Mouse (Mus musculus): Measurements from ENCODE around the gene Cd5l. TPM values are rescaled to one million over a fixed set of nuclear protein-coding genes. Genes with fewer than 3 reads are reported as not detected.
"Not testable (repeated sequence)": the region's sequence is repeated elsewhere in the genome, so short reads cannot be mapped to it uniquely, and the experiment has no call there.

Cd5l gene
- total RNA-seq (2021) (1 to 10 TPM in 1 of 2 experiments, under 1 TPM in 1; 0.18 to 1.3 TPM), polyA plus RNA-seq (2012; rRNA removed) (0.44 and 0.59 TPM in 2 replicates)
- long read RNA-seq, partial matches to known transcripts, result 0 of 1 reads
- long read RNA-seq, other reads (novel, unspliced or antisense), result 0 of 1 reads

DNA sequence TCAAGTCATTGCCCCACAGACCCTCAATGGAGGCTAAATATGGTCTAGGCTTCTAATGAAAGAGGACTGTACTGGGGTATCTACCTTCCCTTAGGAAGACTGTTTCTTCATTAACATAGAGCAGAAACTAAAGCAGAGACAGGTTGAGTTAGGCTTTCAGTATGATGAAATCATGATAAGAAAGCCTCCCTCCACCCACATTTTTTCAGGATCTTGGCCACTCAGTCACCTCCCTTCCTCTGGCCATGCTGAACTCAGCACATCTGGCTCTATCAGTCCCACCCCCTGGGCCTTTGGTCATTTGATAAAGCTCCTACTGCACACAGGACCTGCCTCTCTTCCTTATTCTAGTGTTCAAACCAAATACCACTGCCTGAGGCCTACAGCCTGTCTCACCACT, at the start of gene Cd5l:
Cd5l (plus strand) TSS at position 301 of the 400 bp plus-strand sequence.
- TF ChIP-seq POLR2A (IDR thresholded peaks at IDR 0.05; ENCODE audit: insufficient read depth, low read depth, low read length) (no peak), EP300 (IDR thresholded peaks at IDR 0.05; ENCODE audit: insufficient read depth, low read depth, low read length) (no peak), CTCF (IDR thresholded peaks at IDR 0.05) (no peak)
- no peak within 1 kb of the TSS for H3K27ac ChIP-seq
- DNase-seq, result no peak
- no peaks in the 10 kb centered on the region for H3K4me1 ChIP-seq (ENCODE audit: control insufficient read depth, insufficient read depth, low read length)
- H3K79me2 ChIP-seq (replicated peaks; ENCODE audit: control insufficient read depth, insufficient read depth, low read length), result no peaks in the 10 kb centered on the region
- intact Hi-C loops (cut with DNase I), result no loop called here
- H3K36me3 ChIP-seq (ENCODE audit: control insufficient read depth, insufficient read depth, low read length), result no peaks in the 10 kb centered on the region
- no peaks in the 10 kb centered on the region for H3K27me3 ChIP-seq (ENCODE audit: control insufficient read depth, insufficient read depth, low read length)
- no peak within 1 kb of the TSS for H3K9ac ChIP-seq (ENCODE audit: low read depth, low read length)
- no peak within 1 kb of the TSS for H3K4me3 ChIP-seq

- intact Hi-C loops (cut with DNase I), result loop anchor here (5.0 kb wide), 3 partner anchors 68 to 278 kb away; no protein-coding TSS in a partner anchor
- DNase-seq, result no peak
- Histone ChIP-seq H3K4me3 (no peak overlapping the region), H3K27me3 (ENCODE audit: control insufficient read depth, insufficient read depth, low read length) (no peaks in the 10 kb centered on the region), H3K9ac (ENCODE audit: low read depth, low read length) (no peak overlapping the region), H3K36me3 (ENCODE audit: control insufficient read depth, insufficient read depth, low read length) (no peaks in the 10 kb centered on the region), H3K4me1 (ENCODE audit: control insufficient read depth, insufficient read depth, low read length) (no peaks in the 10 kb centered on the region), H3K27ac (no peak overlapping the region), H3K79me2 (replicated peaks; ENCODE audit: control insufficient read depth, insufficient read depth, low read length) (no peaks in the 10 kb centered on the region)
- WGBS, result 55% methylated on average over 2 of the region's 2 CpGs
- no peak for TF ChIP-seq POLR2A (IDR thresholded peaks at IDR 0.05; ENCODE audit: insufficient read depth, low read depth, low read length)
- TF ChIP-seq CTCF (IDR thresholded peaks at IDR 0.05), result peak; percentile 50
Observed at GRCm38 (mm10) chr3:87309922-87310321, 47.8 kb upstream of the Cd5l start.

- no peaks in the 10 kb centered on the region for H3K36me3 ChIP-seq (ENCODE audit: control insufficient read depth, insufficient read depth, low read length)
- no peaks in the 10 kb centered on the region for H3K4me1 ChIP-seq (ENCODE audit: control insufficient read depth, insufficient read depth, low read length)
- H3K79me2 ChIP-seq (replicated peaks; ENCODE audit: control insufficient read depth, insufficient read depth, low read length), result no peaks in the 10 kb centered on the region
- 50% methylated on average over 4 of the region's 4 CpGs for WGBS
- no peak overlapping the region for H3K9ac ChIP-seq (ENCODE audit: low read depth, low read length)
- H3K27ac ChIP-seq, result no peak overlapping the region
- TF ChIP-seq CTCF (IDR thresholded peaks at IDR 0.05) (no peak), EP300 (IDR thresholded peaks at IDR 0.05; ENCODE audit: insufficient read depth, low read depth, low read length) (no peak), POLR2A (IDR thresholded peaks at IDR 0.05; ENCODE audit: insufficient read depth, low read depth, low read length) (no peak)
- H3K4me3 ChIP-seq, result no peak overlapping the region
- H3K27me3 ChIP-seq (ENCODE audit: control insufficient read depth, insufficient read depth, low read length), result no peaks in the 10 kb centered on the region
- intact Hi-C loops (cut with DNase I), result loop anchor here (5.0 kb wide), 1 partner anchor 240 kb away; no protein-coding TSS in a partner anchor
- no peak for DNase-seq
Observed at GRCm38 (mm10) chr3:87322557-87322956, 35.1 kb upstream of the Cd5l start.

DNA sequence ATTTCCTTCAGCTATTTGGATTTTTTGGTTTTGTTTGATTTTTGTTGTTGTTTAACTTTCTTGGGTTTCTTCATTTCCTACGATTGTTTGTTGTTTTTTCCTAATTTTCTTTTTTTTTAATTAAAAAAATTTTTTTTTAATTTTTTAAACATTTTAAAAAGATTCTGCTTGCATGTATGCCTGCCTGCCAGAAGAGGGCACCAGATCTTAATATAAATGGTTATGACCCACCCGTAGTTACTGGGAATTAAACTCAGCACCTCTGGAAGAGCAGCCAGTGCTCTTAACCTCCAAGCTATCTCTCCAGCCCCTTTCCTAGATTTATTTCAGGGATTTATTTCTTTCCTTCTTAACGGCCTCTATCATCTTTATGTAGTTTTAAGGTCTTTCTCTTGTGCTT, 33.9 kb upstream of the Cd5l start:
- Histone ChIP-seq H3K9ac (ENCODE audit: low read depth, low read length) (no peak overlapping the region), H3K4me3 (no peak overlapping the region), H3K79me2 (replicated peaks; ENCODE audit: control insufficient read depth, insufficient read depth, low read length) (no peaks in the 10 kb centered on the region), H3K27ac (no peak overlapping the region), H3K36me3 (ENCODE audit: control insufficient read depth, insufficient read depth, low read length) (no peaks in the 10 kb centered on the region), H3K4me1 (ENCODE audit: control insufficient read depth, insufficient read depth, low read length) (no peaks in the 10 kb centered on the region), H3K27me3 (ENCODE audit: control insufficient read depth, insufficient read depth, low read length) (no peaks in the 10 kb centered on the region)
- 12% methylated on average over 3 of the region's 3 CpGs for WGBS
- TF ChIP-seq EP300 (IDR thresholded peaks at IDR 0.05; ENCODE audit: insufficient read depth, low read depth, low read length) (no peak), POLR2A (IDR thresholded peaks at IDR 0.05; ENCODE audit: insufficient read depth, low read depth, low read length) (no peak), CTCF (IDR thresholded peaks at IDR 0.05) (peak; percentile 73)
- intact Hi-C loops (cut with DNase I), result loop anchor here (1.0 to 5.0 kb wide), 3 partner anchors 85 to 239 kb away; no protein-coding TSS in a partner anchor
- no peak for DNase-seq

DNA sequence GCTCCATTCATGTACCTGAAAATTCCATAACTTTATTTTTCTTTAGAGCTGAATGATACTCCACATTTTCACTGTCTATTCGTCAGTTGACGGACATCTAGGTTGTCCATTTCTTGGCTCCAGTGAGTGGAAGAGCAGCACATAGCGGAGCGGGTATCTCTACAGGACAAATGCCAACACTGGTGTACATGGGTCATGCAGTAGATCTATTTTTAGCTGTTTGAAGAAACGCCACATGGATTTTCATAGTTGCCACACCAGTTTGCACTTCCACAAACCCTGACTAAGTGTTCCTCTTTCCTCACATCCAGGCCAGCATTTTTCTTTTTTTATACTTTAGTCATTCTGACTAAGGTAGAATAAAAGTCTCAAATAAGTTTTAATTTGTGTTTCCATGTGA, 19.8 kb upstream of the Cd5l start:
- H3K27ac ChIP-seq, result peak overlapping the region; percentile 34; the same call in 1 of the 2 replicates
- no peak for TF ChIP-seq CTCF (IDR thresholded peaks at IDR 0.05)
- no peak overlapping the region for H3K9ac ChIP-seq (ENCODE audit: low read depth, low read length)
- H3K27me3 ChIP-seq (ENCODE audit: control insufficient read depth, insufficient read depth, low read length), result no peaks in the 10 kb centered on the region
- peak in 1 of 2 experiments; percentile 19 for DNase-seq
- intact Hi-C loops (cut with DNase I), result no loop called here
- H3K79me2 ChIP-seq (replicated peaks; ENCODE audit: control insufficient read depth, insufficient read depth, low read length), result no peaks in the 10 kb centered on the region
- H3K36me3 ChIP-seq (ENCODE audit: control insufficient read depth, insufficient read depth, low read length), result no peaks in the 10 kb centered on the region
- H3K4me1 ChIP-seq (ENCODE audit: control insufficient read depth, insufficient read depth, low read length), result no peaks in the 10 kb centered on the region
- WGBS, result 57% methylated on average over 5 of the region's 5 CpGs
- H3K4me3 ChIP-seq, result no peak overlapping the region

- H3K27ac ChIP-seq; intact Hi-C loops (cut with DNase I); H3K9ac ChIP-seq (ENCODE audit: low read depth, low read length); H3K4me1 ChIP-seq (ENCODE audit: control insufficient read depth, insufficient read depth, low read length); DNase-seq; H3K27me3 ChIP-seq (ENCODE audit: control insufficient read depth, insufficient read depth, low read length); H3K36me3 ChIP-seq (ENCODE audit: control insufficient read depth, insufficient read depth, low read length); H3K4me3 ChIP-seq; H3K79me2 ChIP-seq (replicated peaks; ENCODE audit: control insufficient read depth, insufficient read depth, low read length): not testable (repeated sequence)
- WGBS, result 73% methylated on average over 2 of the region's 2 CpGs
Observed at GRCm38 (mm10) chr3:87350992-87351391, 6.7 kb upstream of the Cd5l start.

All from heart, adult 2 months (tissue).